Mouse (Mus musculus) heart, embryonic 14.5 days (tissue): ENCODE measurements at regions not wholly inside any gene's neighbourhood (a gene's known extent, or its start where the extent isn't known, plus 50 kb on each side); places are given as distances from the start of the nearest gene placed in this dataset.

Source experiments
- ATAC-seq: fragments of 200-750 bp; cut with Nextera tagmentation; 2 replicates; pipeline ENCODE4 v1.8.0; 2017; ENCODE audit warnings: low read depth, moderate TSS enrichment; ENCODE audit not compliant: insufficient number of reproducible peaks, insufficient read depth, low FRiP score
- H3K27ac ChIP-seq, 2 experiments: fragments of 200-500 bp in 1 of 2; fragments of 300-500 bp in 1 of 2; sonication (generic) in 1 of 2; replicated peaks in 1 of 2; 2 replicates each; pipeline ENCODE4 v1.5.1; 2012 to 2014; ENCODE audit warnings: low read depth in 2 of 2, low read length in 2 of 2, control low read depth in 1 of 2, mild to moderate bottlenecking in 1 of 2, mixed read lengths in 1 of 2; ENCODE audit not compliant: control insufficient read depth in 1 of 2, insufficient read depth in 1 of 2
- H3K27me3 ChIP-seq: fragments of 300-500 bp; sonication (generic); 2 replicates; pipeline ENCODE4 v1.6.1; 2014; ENCODE audit warnings: mild to moderate bottlenecking, low read length, control low read depth; ENCODE audit not compliant: control insufficient read depth, insufficient read depth
- H3K36me3 ChIP-seq: fragments of 300-500 bp; sonication (generic); 2 replicates; pipeline ENCODE4 v1.6.1; 2014; ENCODE audit warnings: mild to moderate bottlenecking, control low read depth, low read length, mixed read lengths; ENCODE audit not compliant: control insufficient read depth, insufficient read depth
- H3K4me1 ChIP-seq, 2 experiments: fragments of 200-500 bp in 1 of 2; fragments of 300-500 bp in 1 of 2; sonication (generic) in 1 of 2; 2 replicates each; pipeline ENCODE4 v1.6.1; 2012 to 2014; ENCODE audit warnings: low read length in 2 of 2, control low read depth in 1 of 2, mixed read lengths in 1 of 2; ENCODE audit not compliant: control insufficient read depth in 2 of 2, insufficient read depth in 2 of 2
- H3K4me2 ChIP-seq: fragments of 300-500 bp; sonication (generic); 2 replicates; pipeline ENCODE4 v1.6.1; 2014; ENCODE audit warnings: mild to moderate bottlenecking, low read length
- H3K4me3 ChIP-seq, 2 experiments: fragments of 200-500 bp in 1 of 2; fragments of 300-500 bp in 1 of 2; sonication (generic) in 1 of 2; 2 replicates each; pipeline ENCODE4 v1.5.1; 2012 to 2014; ENCODE audit warnings: low read length in 2 of 2, mild to moderate bottlenecking in 2 of 2, control low read depth in 1 of 2, low read depth in 1 of 2, moderate library complexity in 1 of 2; ENCODE audit not compliant: control insufficient read depth in 1 of 2, insufficient read depth in 1 of 2
- H3K9ac ChIP-seq: fragments of 300-500 bp; sonication (generic); 2 replicates; pipeline ENCODE4 v1.6.1; 2014; ENCODE audit warnings: mild to moderate bottlenecking, low read length
- H3K9me3 ChIP-seq: fragments of 300-500 bp; sonication (generic); 2 replicates; pipeline ENCODE4 v1.6.1; 2016; ENCODE audit warnings: low read length, control low read depth; ENCODE audit not compliant: control insufficient read depth
- WGBS: fragments of 180-500 bp; shearing (Covaris S2); extraction: QIAGEN DNeasy Blood & Tissue Kit; methylation state at CpG from one replicate; pipeline ENCODE4 v1.1.7; 2014; 5-methylcytosine and 5-hydroxymethylcytosine counted together

DNA sequence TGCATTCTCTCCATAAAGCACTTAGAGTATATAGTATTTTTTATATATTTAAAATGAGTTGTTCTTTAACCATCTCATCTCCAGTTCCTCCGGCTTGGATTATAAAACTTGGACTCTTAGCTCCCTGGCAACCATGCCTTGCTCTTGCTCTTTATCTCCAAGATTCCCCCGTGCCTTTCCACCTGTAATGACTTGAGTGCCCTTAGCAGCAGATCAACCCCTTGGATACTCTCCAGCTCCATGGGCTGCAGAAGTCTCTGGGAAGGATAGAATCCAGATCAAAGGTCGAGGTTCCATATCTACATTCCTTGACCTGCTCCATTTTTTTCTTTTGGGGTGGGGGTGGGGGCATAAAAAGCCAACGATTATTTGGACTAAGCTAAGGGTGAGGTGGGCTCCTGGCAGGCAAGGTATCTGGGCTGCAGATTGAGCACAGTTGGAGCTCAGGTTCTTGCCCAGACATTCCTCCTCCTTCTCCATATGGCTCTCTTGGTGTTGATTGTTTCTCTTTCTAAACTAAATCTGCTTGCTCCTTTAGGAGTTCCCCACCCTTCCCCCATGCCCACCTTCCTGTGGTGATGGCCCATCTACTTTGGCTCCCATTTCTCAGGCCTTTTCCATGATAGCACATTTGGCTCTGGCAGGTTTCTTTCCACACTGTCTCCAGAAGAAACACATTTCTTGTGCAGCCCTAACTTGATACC is 460.9 kb downstream of the Epha4 start:
- Histone ChIP-seq H3K4me2 (no peak overlapping the region), H3K9ac (no peak overlapping the region), H3K36me3 (no peaks in the 10 kb centered on the region), H3K27ac (no peak overlapping the region), H3K27me3 (no peaks in the 10 kb centered on the region), H3K4me3 (no peak overlapping the region), H3K4me1 (peaks cover 0 to 9% of the 10 kb centered on the region in 2 experiments; a peak in 3 of 4 replicates), H3K9me3 (no peaks in the 10 kb centered on the region)
- WGBS, result 55% methylated on average over 4 of the region's 4 CpGs
- ATAC-seq, result no peak

DNA sequence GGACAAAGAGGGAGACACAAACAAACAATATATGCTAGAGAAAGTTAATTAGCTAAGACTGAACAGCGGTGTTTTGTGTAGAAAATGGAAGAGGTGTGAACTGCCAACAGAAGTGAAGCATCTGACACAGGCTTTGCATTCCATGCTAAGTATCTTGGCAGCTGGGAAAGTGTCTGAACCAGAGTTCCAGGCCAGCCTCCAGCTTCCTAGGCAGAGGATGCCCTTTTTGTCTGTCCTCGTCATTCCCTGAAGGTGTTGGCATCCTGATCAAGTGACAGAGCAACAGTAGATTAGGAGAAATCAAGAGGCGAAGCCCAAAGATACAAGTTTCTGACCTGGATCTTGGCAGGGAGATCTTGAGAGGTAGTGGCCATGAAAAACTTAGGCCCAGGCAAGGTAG is 452.4 kb downstream of the Epha4 start:
- WGBS, result 39% methylated on average over 3 of the region's 3 CpGs

DNA sequence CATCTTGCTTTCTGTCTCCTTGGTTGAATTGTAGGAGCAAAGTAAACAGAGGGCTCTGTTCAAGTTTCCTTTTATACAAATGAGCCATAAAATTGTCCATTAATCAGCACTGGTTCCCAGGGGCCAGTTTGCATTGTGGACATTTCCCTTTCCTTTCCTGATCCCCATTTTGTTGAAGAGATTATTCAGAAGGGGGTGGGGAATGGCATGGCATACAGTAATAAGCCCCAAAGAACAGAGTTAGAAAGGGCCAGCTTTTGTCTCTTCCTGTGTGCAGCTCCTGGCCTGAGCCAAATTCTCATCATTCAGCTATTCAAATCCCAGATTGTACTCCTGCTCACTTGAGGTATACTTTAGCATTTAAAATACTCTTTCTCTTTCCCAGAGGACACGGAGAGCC is 441.8 kb downstream of the Epha4 start:
- Histone ChIP-seq H3K9me3 (no peaks in the 10 kb centered on the region), H3K36me3 (no peaks in the 10 kb centered on the region), H3K9ac (no peak overlapping the region), H3K4me2 (no peak overlapping the region), H3K4me1 (no peaks in the 10 kb centered on the region), H3K4me3 (no peak overlapping the region), H3K27me3 (no peaks in the 10 kb centered on the region), H3K27ac (no peak overlapping the region)
- 76% methylated on average over 1 of the region's 1 CpGs for WGBS
- ATAC-seq, result no peak

More for the DNA sequence above, 452.4 kb downstream of the Epha4 start:
- Histone ChIP-seq H3K36me3 (no peaks in the 10 kb centered on the region), H3K27me3 (no peaks in the 10 kb centered on the region), H3K4me1 (peaks cover 7 to 20% of the 10 kb centered on the region in 2 experiments), H3K27ac (peak overlapping the region in 1 of 2 experiments; percentile 48; a peak in 2 of 4 replicates), H3K9me3 (no peaks in the 10 kb centered on the region), H3K9ac (no peak overlapping the region), H3K4me2 (no peak overlapping the region), H3K4me3 (no peak overlapping the region)
- no peak for ATAC-seq

DNA sequence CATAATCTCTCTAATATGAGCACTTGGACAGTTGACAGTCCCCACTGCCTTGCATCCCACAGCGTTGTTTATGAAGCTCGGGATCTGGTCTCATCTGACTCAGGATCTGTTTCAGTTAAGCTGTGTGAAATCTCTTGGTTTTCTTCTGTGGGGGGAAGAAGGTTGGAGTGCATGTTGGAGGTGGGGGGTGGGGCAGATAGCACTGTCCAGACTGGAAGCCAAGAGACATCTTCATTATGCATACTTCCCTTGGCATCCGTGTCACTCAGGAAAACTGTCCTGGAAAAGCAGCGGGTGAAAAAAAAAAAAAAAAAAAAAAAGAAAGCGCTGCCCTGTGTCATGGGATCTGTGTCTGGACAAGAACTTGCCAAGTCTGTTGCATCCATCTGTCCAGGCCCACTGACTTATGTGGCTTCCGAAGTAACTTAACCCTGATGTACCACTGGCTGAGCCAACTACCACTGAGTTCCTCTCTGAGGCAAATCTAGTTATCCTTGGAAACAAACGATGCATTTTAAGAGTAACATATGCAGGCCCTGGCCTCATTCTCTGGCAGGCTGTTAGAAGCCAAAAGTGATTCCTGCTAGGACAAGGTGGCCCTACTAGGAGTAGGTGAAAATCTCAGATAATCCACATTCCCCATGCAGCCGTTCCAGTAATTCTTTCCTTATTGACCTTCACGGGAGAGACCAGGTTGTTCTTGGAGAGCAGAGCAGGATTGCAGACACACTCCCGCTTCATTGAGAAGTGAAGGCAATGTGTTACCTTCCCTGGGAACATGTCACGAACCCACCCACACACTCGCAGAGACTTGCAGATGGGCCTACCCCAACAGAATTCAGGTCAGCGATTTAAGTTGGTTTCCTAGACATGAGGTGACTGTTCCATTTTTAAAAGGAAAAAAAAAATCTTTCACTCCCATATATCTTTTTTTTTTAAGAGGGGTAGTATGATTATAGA is 439.7 kb downstream of the Epha4 start:
- WGBS, result 79% methylated on average over 13 of the region's 13 CpGs
- Histone ChIP-seq H3K27ac (no peak overlapping the region), H3K9ac (no peak overlapping the region), H3K9me3 (no peaks in the 10 kb centered on the region), H3K36me3 (no peaks in the 10 kb centered on the region), H3K27me3 (no peaks in the 10 kb centered on the region), H3K4me2 (no peak overlapping the region), H3K4me3 (no peak overlapping the region), H3K4me1 (no peaks in the 10 kb centered on the region)
- no peak for ATAC-seq

DNA sequence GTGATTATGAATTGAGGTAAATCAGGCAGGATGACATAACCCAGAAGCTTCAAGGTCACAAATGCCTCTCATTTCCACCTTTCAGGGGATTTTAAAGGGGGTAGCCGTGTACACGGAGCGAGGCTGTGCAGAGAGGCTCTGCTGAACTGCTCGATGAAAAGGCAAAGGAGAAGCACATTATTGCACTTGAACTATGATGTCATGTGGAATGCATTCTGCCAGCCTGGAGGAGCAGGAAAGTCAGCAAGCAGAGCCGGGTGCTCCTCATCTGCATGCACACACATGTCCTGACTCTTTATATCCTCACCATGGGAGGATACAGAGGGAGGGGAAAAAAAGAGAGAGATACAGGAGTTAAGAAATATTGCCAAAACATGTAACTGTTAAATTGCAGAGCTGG is 434.1 kb downstream of the Epha4 start:
- ATAC-seq, result no peak

DNA sequence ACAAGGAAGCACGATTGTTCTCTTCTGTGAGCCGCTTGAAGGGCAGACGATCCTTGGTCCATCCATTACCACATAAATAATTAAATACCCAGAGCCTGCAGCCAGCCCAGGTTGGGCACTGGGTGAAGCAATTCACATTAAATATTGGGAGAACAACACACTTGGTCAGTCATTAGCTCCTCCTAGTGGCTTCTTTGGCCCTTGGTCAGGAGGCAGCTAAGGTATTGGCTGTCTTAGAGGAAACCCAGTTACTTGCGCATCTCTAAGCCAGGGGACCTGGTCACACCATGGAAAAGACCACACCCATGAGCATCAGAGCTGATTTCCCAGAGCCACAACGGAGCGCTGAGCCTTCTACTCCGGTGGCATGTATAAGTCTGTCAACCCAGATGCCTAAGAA is 433.2 kb downstream of the Epha4 start:
- no peaks in the 10 kb centered on the region for H3K36me3 ChIP-seq
- H3K4me1 ChIP-seq, result peaks cover 7 to 11% of the 10 kb centered on the region in 2 experiments; a peak in 3 of 4 replicates
- no peak overlapping the region for H3K9ac ChIP-seq
- ATAC-seq, result no peak
- H3K4me3 ChIP-seq, result no peak overlapping the region
- H3K27me3 ChIP-seq, result no peaks in the 10 kb centered on the region
- H3K9me3 ChIP-seq, result no peaks in the 10 kb centered on the region
- WGBS, result 54% methylated on average over 7 of the region's 7 CpGs
- no peak overlapping the region for H3K27ac ChIP-seq
- H3K4me2 ChIP-seq, result no peak overlapping the region

More for the DNA sequence above, 434.1 kb downstream of the Epha4 start:
- WGBS, result 12% methylated on average over 5 of the region's 5 CpGs
- Histone ChIP-seq H3K27me3 (no peaks in the 10 kb centered on the region), H3K4me3 (no peak overlapping the region), H3K9ac (no peak overlapping the region), H3K4me1 (peaks cover 7 to 11% of the 10 kb centered on the region in 2 experiments; a peak in 3 of 4 replicates), H3K36me3 (no peaks in the 10 kb centered on the region), H3K4me2 (peak overlapping the region; percentile 53), H3K27ac (peak overlapping the region; percentile 64 to 77), H3K9me3 (no peaks in the 10 kb centered on the region)

DNA sequence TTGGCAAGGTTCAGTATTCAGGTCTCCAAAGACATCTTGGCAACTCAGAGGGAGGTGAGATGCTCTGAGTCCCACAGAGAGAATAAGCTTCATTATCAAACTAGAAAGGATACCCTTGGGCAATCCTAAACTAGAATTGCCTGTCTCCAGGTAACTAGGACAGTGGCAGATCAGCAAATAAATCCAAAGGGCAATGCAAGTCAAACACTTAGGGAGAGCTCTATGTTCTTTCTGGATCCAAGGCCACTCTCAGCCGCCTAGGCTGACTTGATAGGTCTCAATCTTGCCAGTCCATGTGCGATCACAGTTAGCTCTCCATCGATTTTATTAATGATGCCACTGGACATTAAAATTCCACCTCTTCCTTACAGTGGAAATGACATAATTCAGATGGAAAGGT is 432.5 kb downstream of the Epha4 start:
- WGBS, result 95% methylated on average over 3 of the region's 3 CpGs
- Histone ChIP-seq H3K36me3 (no peaks in the 10 kb centered on the region), H3K4me2 (no peak overlapping the region), H3K4me1 (peaks cover 7 to 11% of the 10 kb centered on the region in 2 experiments; a peak in 3 of 4 replicates), H3K27ac (no peak overlapping the region), H3K4me3 (no peak overlapping the region), H3K9ac (no peak overlapping the region), H3K27me3 (no peaks in the 10 kb centered on the region), H3K9me3 (no peaks in the 10 kb centered on the region)
- no peak for ATAC-seq
